Mouse (Mus musculus) ovary, postnatal 10 days (tissue): ENCODE measurements at regions not wholly inside any gene's neighbourhood (a gene's known extent, or its start where the extent isn't known, plus 50 kb on each side); places are given as distances from the start of the nearest gene placed in this dataset.

Source experiments
- DNase-seq: peaks from one replicate; pipeline ENCODE4 v3.0.0; 2022; ENCODE audit warnings: low spot score

GRCm38 (mm10) chr8:116120067-116120466 lies 384.7 kb upstream of the Dynlrb2 start:
- DNase-seq = no peak

- DNase-seq = no peak
Measured at GRCm38 (mm10) chr8:116117919-116118318, 386.9 kb upstream of the Dynlrb2 start.

GRCm38 (mm10) chr8:116116625-116117024 lies 388.1 kb upstream of the Dynlrb2 start:
- DNase-seq = no peak

GRCm38 (mm10) chr8:116115811-116116372 lies 388.9 kb upstream of the Dynlrb2 start:
- DNase-seq = peak; percentile 60

GRCm38 (mm10) chr8:116114978-116115377 lies 389.8 kb upstream of the Dynlrb2 start:
- DNase-seq = no peak

GRCm38 (mm10) chr8:116114502-116114901 lies 390.3 kb upstream of the Dynlrb2 start:
- DNase-seq = peak; percentile 29

- DNase-seq = no peak
Measured at GRCm38 (mm10) chr8:116111168-116111567, 393.6 kb upstream of the Dynlrb2 start.

GRCm38 (mm10) chr8:116096666-116097065 lies 389.1 kb upstream of the Maf start:
- DNase-seq = no peak

GRCm38 (mm10) chr8:116083156-116083555 lies 375.6 kb upstream of the Maf start:
- DNase-seq = no peak

GRCm38 (mm10) chr8:116078849-116079407 lies 371.3 kb upstream of the Maf start:
- no peak for DNase-seq

GRCm38 (mm10) chr8:116071497-116071896 lies 363.9 kb upstream of the Maf start:
- no peak for DNase-seq

- no peak for DNase-seq
Measured at GRCm38 (mm10) chr8:116069538-116069937, 361.9 kb upstream of the Maf start.

GRCm38 (mm10) chr8:116067978-116068375 lies 360.4 kb upstream of the Maf start:
- no peak for DNase-seq

- no peak for DNase-seq
Measured at GRCm38 (mm10) chr8:116067182-116067977, 359.8 kb upstream of the Maf start.

GRCm38 (mm10) chr8:116065871-116066270 lies 358.3 kb upstream of the Maf start:
- no peak for DNase-seq

- no peak for DNase-seq
Measured at GRCm38 (mm10) chr8:116065327-116065726, 357.7 kb upstream of the Maf start.

- DNase-seq = no peak
Measured at GRCm38 (mm10) chr8:116064562-116064961, 357.0 kb upstream of the Maf start.

GRCm38 (mm10) chr8:116063541-116063940 lies 355.9 kb upstream of the Maf start:
- DNase-seq = no peak

GRCm38 (mm10) chr8:116053483-116053882 lies 345.9 kb upstream of the Maf start:
- DNase-seq = no peak

GRCm38 (mm10) chr8:116053043-116053442 lies 345.4 kb upstream of the Maf start:
- DNase-seq = no peak

- DNase-seq = no peak
Measured at GRCm38 (mm10) chr8:116048480-116048879, 340.9 kb upstream of the Maf start.

GRCm38 (mm10) chr8:116046859-116047258 lies 339.3 kb upstream of the Maf start:
- DNase-seq = no peak

- no peak for DNase-seq
Measured at GRCm38 (mm10) chr8:116045526-116045925, 337.9 kb upstream of the Maf start.
